Mouse (Mus musculus) hindbrain, embryonic 13.5 days (tissue): ENCODE measurements around the gene Prss12. TPM values are rescaled to one million over a fixed set of nuclear protein-coding genes. Genes with fewer than 3 reads are reported as not detected.
"Not testable (repeated sequence)": the region's sequence is repeated elsewhere in the genome, so short reads cannot be mapped to it uniquely, and the experiment has no call there.

Source experiments
- ATAC-seq: fragments of 200-750 bp; cut with Nextera tagmentation; 2 replicates; pipeline ENCODE4 v1.8.0; 2017; ENCODE audit warnings: moderate TSS enrichment; ENCODE audit not compliant: low FRiP score
- H3K27ac ChIP-seq: fragments of 300-500 bp; sonication (generic); 2 replicates; pipeline ENCODE4 v1.5.1; 2015; ENCODE audit warnings: inconsistent platforms, mild to moderate bottlenecking, moderate library complexity
- H3K27me3 ChIP-seq: fragments of 300-500 bp; sonication (generic); 2 replicates; pipeline ENCODE4 v1.6.1; 2015; ENCODE audit warnings: mild to moderate bottlenecking, inconsistent platforms
- H3K36me3 ChIP-seq: fragments of 300-500 bp; sonication (generic); 2 replicates; pipeline ENCODE4 v1.6.1; 2015; ENCODE audit warnings: mild to moderate bottlenecking, inconsistent platforms
- H3K4me1 ChIP-seq: fragments of 300-500 bp; sonication (generic); replicated peaks from 2 replicates; pipeline ENCODE4 v1.6.1; 2015; ENCODE audit warnings: inconsistent platforms
- H3K4me2 ChIP-seq: fragments of 300-500 bp; sonication (generic); 2 replicates; pipeline ENCODE4 v1.6.1; 2015; ENCODE audit warnings: inconsistent platforms, mild to moderate bottlenecking, moderate library complexity
- H3K4me3 ChIP-seq: fragments of 300-500 bp; sonication (generic); 2 replicates; pipeline ENCODE4 v1.5.1; 2015; ENCODE audit warnings: mild to moderate bottlenecking, inconsistent platforms
- H3K9ac ChIP-seq: fragments of 300-500 bp; sonication (generic); 2 replicates; pipeline ENCODE4 v1.6.1; 2015; ENCODE audit warnings: mild to moderate bottlenecking, inconsistent platforms
- H3K9me3 ChIP-seq: fragments of 300-500 bp; sonication (generic); 2 replicates; pipeline ENCODE4 v1.6.1; 2016; ENCODE audit warnings: inconsistent platforms
- WGBS: fragments of 180-500 bp; shearing (Covaris S2); methylation state at CpG from one replicate; pipeline ENCODE4 v1.1.7; 2015; 5-methylcytosine and 5-hydroxymethylcytosine counted together
- polyA plus RNA-seq: library from polyadenylated mRNA; unstranded; fragments of >200 nt; fragmentation: Nextera tagmentation; extraction: Ambion mirVana; gene quantifications from 2 replicates; pipeline ENCODE4 v1.2.1, GENCODE M21; 2015

The Prss12 gene
- polyA plus RNA-seq, 1 experiment from 2014 or later, result 13.8 TPM

DNA sequence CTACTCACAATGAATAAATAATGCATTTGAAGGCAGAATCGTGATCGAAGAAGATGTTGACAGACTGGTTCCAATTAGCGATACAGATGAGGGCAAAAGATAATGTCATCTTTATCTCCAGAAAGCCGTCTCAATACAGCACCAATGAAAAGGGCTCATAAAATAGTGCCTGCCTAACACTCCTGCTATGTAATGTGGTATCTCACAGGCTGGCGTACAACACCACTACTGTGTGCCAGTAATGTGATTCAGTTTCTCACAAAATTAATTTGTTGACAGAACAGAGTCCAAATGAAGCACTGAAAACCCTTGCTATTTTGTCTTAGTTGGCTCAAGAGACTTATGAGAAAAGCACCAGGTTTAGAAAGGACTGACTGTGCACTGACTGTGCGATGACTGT is 48.4 kb downstream of the Prss12 start:
- no peak overlapping the region for H3K4me3 ChIP-seq
- H3K9ac ChIP-seq, result no peak overlapping the region
- no peaks in the 10 kb centered on the region for H3K36me3 ChIP-seq
- no peak overlapping the region for H3K4me2 ChIP-seq
- no peak overlapping the region for H3K27ac ChIP-seq
- no peaks in the 10 kb centered on the region for H3K27me3 ChIP-seq
- no peaks in the 10 kb centered on the region for H3K4me1 ChIP-seq
- no peaks in the 10 kb centered on the region for H3K9me3 ChIP-seq
- WGBS, result 77% methylated on average over 6 of the region's 6 CpGs
- ATAC-seq, result no peak

GRCm38 (mm10) chr3:123498787-123499186 is 52.1 kb downstream of the Prss12 start:
- H3K4me1 ChIP-seq, result no peaks in the 10 kb centered on the region
- no peaks in the 10 kb centered on the region for H3K27me3 ChIP-seq
- no peaks in the 10 kb centered on the region for H3K36me3 ChIP-seq
- WGBS, result 84% methylated on average over 5 of the region's 5 CpGs
- ATAC-seq, result no peak
- no peaks in the 10 kb centered on the region for H3K9me3 ChIP-seq
- H3K4me3 ChIP-seq, result no peak overlapping the region
- H3K27ac ChIP-seq, result no peak overlapping the region
- H3K9ac ChIP-seq, result no peak overlapping the region
- H3K4me2 ChIP-seq, result no peak overlapping the region

GRCm38 (mm10) chr3:123501798-123502197 is 55.1 kb downstream of the Prss12 start:
- ATAC-seq, H3K4me3 ChIP-seq, H3K27ac ChIP-seq, H3K27me3 ChIP-seq, H3K9me3 ChIP-seq, H3K9ac ChIP-seq, H3K36me3 ChIP-seq, H3K4me2 ChIP-seq: not testable (repeated sequence)
- 85% methylated on average over 2 of the region's 2 CpGs for WGBS
- peaks cover 14% of the 10 kb centered on the region for H3K4me1 ChIP-seq

- H3K27ac ChIP-seq, result no peak overlapping the region
These were observed 57.2 kb downstream of the Prss12 start for GRCm38 (mm10) chr3:123503943-123504342.

DNA sequence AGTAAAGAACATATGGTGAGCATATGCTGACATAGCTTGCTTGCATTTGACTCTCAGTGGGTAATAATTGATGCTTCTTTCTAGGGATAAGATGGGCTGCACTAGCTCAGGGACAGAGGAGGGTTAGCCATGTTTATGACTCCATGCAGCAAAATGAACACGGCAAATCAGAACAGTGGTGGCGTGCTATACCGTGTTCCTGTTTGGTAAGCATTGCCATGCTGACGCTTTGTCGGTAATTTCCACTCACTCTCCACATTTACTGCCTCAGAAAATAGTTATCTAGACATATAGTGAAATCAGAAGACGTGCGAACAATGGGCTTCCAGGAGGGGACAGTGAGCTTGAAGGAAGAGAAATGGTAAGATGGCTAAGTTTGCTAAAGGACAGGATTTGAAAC is 58.1 kb downstream of the Prss12 start:
- peaks cover 8% of the 10 kb centered on the region; the same call in 1 of the 2 replicates for H3K36me3 ChIP-seq
- 87% methylated on average over 7 of the region's 7 CpGs for WGBS
- no peak overlapping the region for H3K4me2 ChIP-seq
- H3K9me3 ChIP-seq, result no peaks in the 10 kb centered on the region
- ATAC-seq, result no peak
- H3K27me3 ChIP-seq, result no peaks in the 10 kb centered on the region
- no peak overlapping the region for H3K27ac ChIP-seq
- no peak overlapping the region for H3K9ac ChIP-seq
- H3K4me3 ChIP-seq, result no peak overlapping the region
- peaks cover 31% of the 10 kb centered on the region for H3K4me1 ChIP-seq

More at GRCm38 (mm10) chr3:123503943-123504342, 57.2 kb downstream of the Prss12 start:
- Histone ChIP-seq H3K9me3 (no peaks in the 10 kb centered on the region), H3K4me1 (peaks cover 23% of the 10 kb centered on the region), H3K36me3 (peaks cover 8% of the 10 kb centered on the region; the same call in 1 of the 2 replicates), H3K4me3 (no peak overlapping the region), H3K27me3 (no peaks in the 10 kb centered on the region), H3K9ac (no peak overlapping the region), H3K4me2 (no peak overlapping the region)
- no peak for ATAC-seq
- 78% methylated on average over 6 of the region's 6 CpGs for WGBS

GRCm38 (mm10) chr3:123505778-123506667 is 59.3 kb downstream of the Prss12 start:
- H3K27ac ChIP-seq, result no peak overlapping the region
- H3K27me3 ChIP-seq, result no peaks in the 10 kb centered on the region
- peak overlapping the region; percentile 62 for H3K4me2 ChIP-seq
- no peak for ATAC-seq
- H3K36me3 ChIP-seq, result peaks cover 8% of the 10 kb centered on the region; the same call in 1 of the 2 replicates
- no peak overlapping the region for H3K9ac ChIP-seq
- no peaks in the 10 kb centered on the region for H3K9me3 ChIP-seq
- H3K4me3 ChIP-seq, result no peak overlapping the region
- H3K4me1 ChIP-seq, result peaks cover 34% of the 10 kb centered on the region
- 56% methylated on average over 9 of the region's 9 CpGs for WGBS

GRCm38 (mm10) chr3:123506699-123507662 is 60.3 kb downstream of the Prss12 start:
- Histone ChIP-seq H3K27ac (peak overlapping the region; percentile 84; the same call in 1 of the 2 replicates), H3K4me3 (peak overlapping the region; percentile 54), H3K27me3 (no peaks in the 10 kb centered on the region), H3K9ac (peak overlapping the region; percentile 76), H3K4me2 (peak overlapping the region; percentile 62), H3K36me3 (peaks cover 8% of the 10 kb centered on the region; the same call in 1 of the 2 replicates), H3K9me3 (no peaks in the 10 kb centered on the region), H3K4me1 (peaks cover 34% of the 10 kb centered on the region)
- no peak for ATAC-seq
- WGBS, result 4% methylated on average over 6 of the region's 6 CpGs

DNA sequence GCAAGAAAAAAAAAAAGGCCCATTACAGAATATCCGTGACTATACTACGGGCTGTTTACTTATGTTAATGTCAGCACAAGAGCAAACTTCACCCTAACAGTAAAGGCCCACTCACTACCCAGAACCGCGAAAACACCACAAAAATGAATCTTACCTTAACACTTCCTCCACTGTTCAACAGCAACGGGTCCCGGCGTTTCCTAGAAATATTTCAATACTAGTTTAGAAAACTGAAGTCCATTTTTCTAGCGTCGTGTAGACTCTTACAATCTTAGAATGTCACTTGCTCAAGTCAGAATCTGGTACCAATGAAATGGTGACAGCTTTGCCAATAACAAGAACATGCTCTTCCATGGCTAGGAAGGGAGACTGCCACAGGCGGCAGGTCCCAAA is 60.9 kb downstream of the Prss12 start:
- Histone ChIP-seq H3K9me3 (no peaks in the 10 kb centered on the region), H3K27ac (peak overlapping the region; percentile 84), H3K36me3 (peaks cover 8% of the 10 kb centered on the region; the same call in 1 of the 2 replicates), H3K4me1 (peaks cover 34% of the 10 kb centered on the region), H3K27me3 (no peaks in the 10 kb centered on the region), H3K9ac (peak overlapping the region; percentile 76), H3K4me3 (peak overlapping the region; percentile 54), H3K4me2 (peak overlapping the region; percentile 62)
- under 1% methylated on average over 10 of the region's 10 CpGs for WGBS
- no peak for ATAC-seq

- Histone ChIP-seq H3K9me3 (no peaks in the 10 kb centered on the region), H3K36me3 (peaks cover 8% of the 10 kb centered on the region; the same call in 1 of the 2 replicates), H3K27me3 (no peaks in the 10 kb centered on the region), H3K27ac (peak overlapping the region; percentile 99), H3K9ac (peak overlapping the region; percentile 92), H3K4me3 (peak overlapping the region; percentile 54), H3K4me1 (peaks cover 34% of the 10 kb centered on the region), H3K4me2 (peak overlapping the region; percentile 69)
- WGBS, result under 1% methylated on average over 53 of the region's 53 CpGs
- ATAC-seq, result peak; percentile 99
These were observed 61.5 kb downstream of the Prss12 start for GRCm38 (mm10) chr3:123508056-123508674.

- H3K4me3 ChIP-seq, result peak overlapping the region; percentile 54
- H3K27me3 ChIP-seq, result no peaks in the 10 kb centered on the region
- ATAC-seq, result peak; percentile 79
- H3K4me2 ChIP-seq, result peak overlapping the region; percentile 69
- WGBS, result under 1% methylated on average over 36 of the region's 36 CpGs
- H3K4me1 ChIP-seq, result peaks cover 34% of the 10 kb centered on the region
- H3K9ac ChIP-seq, result peak overlapping the region; percentile 92
- peaks cover 8% of the 10 kb centered on the region; the same call in 1 of the 2 replicates for H3K36me3 ChIP-seq
- peak overlapping the region; percentile 99 for H3K27ac ChIP-seq
- no peaks in the 10 kb centered on the region for H3K9me3 ChIP-seq
These were observed 62.1 kb downstream of the Prss12 start for GRCm38 (mm10) chr3:123508675-123509376.

GRCm38 (mm10) chr3:123511818-123512217 is 65.1 kb downstream of the Prss12 start:
- Histone ChIP-seq H3K27ac (no peak overlapping the region), H3K4me3 (no peak overlapping the region), H3K4me1 (peaks cover 19% of the 10 kb centered on the region), H3K4me2 (no peak overlapping the region), H3K9ac (no peak overlapping the region), H3K36me3 (no peaks in the 10 kb centered on the region), H3K9me3 (no peaks in the 10 kb centered on the region), H3K27me3 (no peaks in the 10 kb centered on the region)
- no peak for ATAC-seq
- 67% methylated on average over 4 of the region's 4 CpGs for WGBS
